Mouse (Mus musculus): Measurements from ENCODE around the gene AC153137.1.
"Not testable (repeated sequence)": the region's sequence is repeated elsewhere in the genome, so short reads cannot be mapped to it uniquely, and the experiment has no call there.

The AC153137.1 gene

GRCm38 (mm10) chr1:30977868-30978267 lies at the start of gene AC153137.1:
Gene AC153137.1 (minus strand): TSS chr1:30977968.
- not testable (repeated sequence) for DNase-seq

- DNase-seq = no peak
These were observed 45.4 kb upstream of the AC153137.1 start for GRCm38 (mm10) chr1:31023173-31023572.

- DNase-seq = no peak
These were observed 41.5 kb upstream of the AC153137.1 start for GRCm38 (mm10) chr1:31019283-31019682.

GRCm38 (mm10) chr1:31017377-31017776 lies 39.6 kb upstream of the AC153137.1 start:
- no peak for DNase-seq

GRCm38 (mm10) chr1:31016068-31016467 lies 38.3 kb upstream of the AC153137.1 start:
- no peak for DNase-seq

GRCm38 (mm10) chr1:31015261-31015660 lies 37.5 kb upstream of the AC153137.1 start:
- DNase-seq = no peak

GRCm38 (mm10) chr1:30977239-30977638 lies 529 bp downstream of the AC153137.1 start:
- DNase-seq = not testable (repeated sequence)

GRCm38 (mm10) chr1:30951795-30952194 lies 26.0 kb downstream of the AC153137.1 start:
- no peak for DNase-seq

GRCm38 (mm10) chr1:30950456-30950835 lies 27.3 kb downstream of the AC153137.1 start:
- no peak for DNase-seq

- DNase-seq = peak; percentile 98
These were observed 27.9 kb downstream of the AC153137.1 start for GRCm38 (mm10) chr1:30949710-30950455.

GRCm38 (mm10) chr1:30948950-30949639 lies 28.7 kb downstream of the AC153137.1 start:
- DNase-seq = peak; percentile 72

GRCm38 (mm10) chr1:30948361-30948949 lies 29.3 kb downstream of the AC153137.1 start:
- DNase-seq = peak; percentile 43

GRCm38 (mm10) chr1:30945136-30945535 lies 32.6 kb downstream of the AC153137.1 start:
- no peak for DNase-seq

GRCm38 (mm10) chr1:30940571-30940970 lies 37.2 kb downstream of the AC153137.1 start:
- no peak for DNase-seq

- DNase-seq = no peak
These were observed 39.4 kb downstream of the AC153137.1 start for GRCm38 (mm10) chr1:30938392-30938791.

- no peak for DNase-seq
These were observed 40.3 kb downstream of the AC153137.1 start for GRCm38 (mm10) chr1:30937396-30937965.

GRCm38 (mm10) chr1:30936488-30936887 lies 41.3 kb downstream of the AC153137.1 start:
- no peak for DNase-seq

- no peak for DNase-seq
These were observed 46.9 kb downstream of the AC153137.1 start for GRCm38 (mm10) chr1:30930823-30931222.

- DNase-seq = no peak
These were observed 47.6 kb downstream of the AC153137.1 start for GRCm38 (mm10) chr1:30930194-30930593.

Data from liver (tissue).